Mouse (Mus musculus) monocyte, adult 2 months (primary cell): ENCODE data around the gene Lasp1.
"Not testable (repeated sequence)": the region's sequence is repeated elsewhere in the genome, so short reads cannot be mapped to it uniquely, and the experiment has no call there.

Experiments used
- DNase-seq, 2 experiments: peaks; one replicate each; pipeline ENCODE4 v3.0.0; 2022; ENCODE audit warnings: low spot score in 2 of 2, low read depth in 1 of 2

Lasp1 gene

GRCm38 (mm10) chr11:97862148-97862547, 63.3 kb downstream of the Lasp1 start:
- DNase-seq: no peak

GRCm38 (mm10) chr11:97865421-97865820, 66.6 kb downstream of the Lasp1 start:
- no peak for DNase-seq

- no peak for DNase-seq
These were observed 67.5 kb downstream of the Lasp1 start for GRCm38 (mm10) chr11:97866091-97866888.

GRCm38 (mm10) chr11:97867591-97867990, 68.8 kb downstream of the Lasp1 start:
- DNase-seq: no peak

GRCm38 (mm10) chr11:97872378-97872777, 73.6 kb downstream of the Lasp1 start:
- not testable (repeated sequence) for DNase-seq

- DNase-seq: no peak
These were observed 75.6 kb downstream of the Lasp1 start for GRCm38 (mm10) chr11:97874396-97874795.

GRCm38 (mm10) chr11:97877341-97877740, 78.5 kb downstream of the Lasp1 start:
- no peak for DNase-seq

GRCm38 (mm10) chr11:97880362-97880761, 81.6 kb downstream of the Lasp1 start:
- no peak for DNase-seq

GRCm38 (mm10) chr11:97883542-97883917, 84.7 kb downstream of the Lasp1 start:
- peak; percentile 47 to 69 for DNase-seq

GRCm38 (mm10) chr11:97883918-97884600, 85.3 kb downstream of the Lasp1 start, which contains the start of gene Fbxo47:
Gene Fbxo47 (minus strand): TSS chr11:97884154.
- DNase-seq: peak; percentile 94 to 95

GRCm38 (mm10) chr11:97884601-97885185, 85.9 kb downstream of the Lasp1 start:
- DNase-seq: no peak

GRCm38 (mm10) chr11:97885296-97885915, 86.6 kb downstream of the Lasp1 start:
- no peak for DNase-seq
